Mouse (Mus musculus): Measurements from ENCODE around the gene Ntng1. TPM values are rescaled to one million over a fixed set of nuclear protein-coding genes. Genes with fewer than 3 reads are reported as not detected.

Gene Ntng1
- polyA plus RNA-seq, 1 experiment from 2014 or later: 1.2 TPM

GRCm38 (mm10) chr3:110141351-110142302 lies 2.2 kb downstream of the Ntng1 start:
- no peaks in the 10 kb centered on the region for H3K27me3 ChIP-seq (ENCODE audit: control insufficient read depth, insufficient read depth, low read length)
- no peak overlapping the region for H3K9ac ChIP-seq (ENCODE audit: low read length)
- H3K4me1 ChIP-seq (replicated peaks; ENCODE audit: control insufficient read depth, insufficient read depth): 0 out of 2 replicates have a peak, but pooled peaks cover 2% of the 10 kb centered on the region
- ATAC-seq (ENCODE audit: low FRiP score, low TSS enrichment): no peak
- no peaks in the 10 kb centered on the region for H3K36me3 ChIP-seq (ENCODE audit: control insufficient read depth, insufficient read depth, low read length)
- H3K4me2 ChIP-seq (replicated peaks; ENCODE audit: low read depth): peak overlapping the region; percentile 99
- peak; percentile 23 for DNase-seq (ENCODE audit: low spot score)
- WGBS: 4% methylated on average over 13 of the region's 13 CpGs
- no peak overlapping the region for H3K27ac ChIP-seq (replicated peaks)
- H3K9me3 ChIP-seq (ENCODE audit: control insufficient read depth, low read length): no peaks in the 10 kb centered on the region
- peak overlapping the region; percentile 57 for H3K4me3 ChIP-seq (ENCODE audit: low read depth, low read length)
- TF ChIP-seq EP300 (optimal IDR thresholded peaks at IDR 0.05) (no peak), CTCF (IDR thresholded peaks at IDR 0.05; ENCODE audit: low read depth) (peak; percentile 67)

- H3K4me3 ChIP-seq (ENCODE audit: low read depth, low read length): no peak overlapping the region
- H3K36me3 ChIP-seq (ENCODE audit: control insufficient read depth, insufficient read depth, low read length): no peaks in the 10 kb centered on the region
- TF ChIP-seq CTCF (IDR thresholded peaks at IDR 0.05; ENCODE audit: low read depth): no peak
- no peak for TF ChIP-seq EP300 (optimal IDR thresholded peaks at IDR 0.05)
- ATAC-seq (ENCODE audit: low FRiP score, low TSS enrichment): no peak
- no peak overlapping the region for H3K9ac ChIP-seq (ENCODE audit: low read length)
- H3K4me1 ChIP-seq (replicated peaks; ENCODE audit: control insufficient read depth, insufficient read depth): no peaks in the 10 kb centered on the region
- no peak overlapping the region for H3K27ac ChIP-seq (replicated peaks)
- H3K9me3 ChIP-seq (ENCODE audit: control insufficient read depth, low read length): no peaks in the 10 kb centered on the region
- H3K4me2 ChIP-seq (replicated peaks; ENCODE audit: low read depth): no peak overlapping the region
- 9% methylated on average over 1 of the region's 1 CpGs for WGBS
- DNase-seq (ENCODE audit: low spot score): no peak
- H3K27me3 ChIP-seq (ENCODE audit: control insufficient read depth, insufficient read depth, low read length): no peaks in the 10 kb centered on the region
Measured at GRCm38 (mm10) chr3:110136115-110136514, 7.7 kb downstream of the Ntng1 start.

DNA sequence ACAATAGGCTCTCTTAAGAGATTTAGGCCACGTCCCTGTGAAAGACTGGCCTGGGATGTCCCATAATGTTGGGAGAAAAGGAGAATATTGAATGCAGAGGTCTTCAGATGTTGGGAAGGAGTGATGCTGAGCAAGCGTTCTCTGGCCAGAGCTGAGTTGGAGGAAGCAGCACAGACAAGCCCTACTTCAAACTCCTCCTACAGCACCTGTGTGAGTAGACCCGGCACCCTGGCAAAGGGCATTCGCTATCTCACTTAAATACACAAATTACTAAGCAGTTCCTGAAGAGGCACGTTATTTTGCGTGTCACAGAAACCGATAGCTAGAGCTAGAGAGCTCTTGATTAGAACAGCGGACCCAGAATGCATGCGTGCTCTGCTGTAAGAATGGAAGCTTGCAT lies 10.7 kb downstream of the Ntng1 start:
- H3K9me3 ChIP-seq (ENCODE audit: control insufficient read depth, low read length): no peaks in the 10 kb centered on the region
- no peak for TF ChIP-seq EP300 (optimal IDR thresholded peaks at IDR 0.05)
- TF ChIP-seq CTCF (IDR thresholded peaks at IDR 0.05; ENCODE audit: low read depth): no peak
- no peak overlapping the region for H3K9ac ChIP-seq (ENCODE audit: low read length)
- H3K4me2 ChIP-seq (replicated peaks; ENCODE audit: low read depth): no peak overlapping the region
- no peaks in the 10 kb centered on the region for H3K4me1 ChIP-seq (replicated peaks; ENCODE audit: control insufficient read depth, insufficient read depth)
- H3K36me3 ChIP-seq (ENCODE audit: control insufficient read depth, insufficient read depth, low read length): no peaks in the 10 kb centered on the region
- no peak overlapping the region for H3K4me3 ChIP-seq (ENCODE audit: low read depth, low read length)
- H3K27ac ChIP-seq (replicated peaks): no peak overlapping the region
- ATAC-seq (ENCODE audit: low FRiP score, low TSS enrichment) (0 out of 2 replicates have a peak, but pooled peaks have one; percentile 57), DNase-seq (ENCODE audit: low spot score) (peak; percentile 26)
- no peaks in the 10 kb centered on the region for H3K27me3 ChIP-seq (ENCODE audit: control insufficient read depth, insufficient read depth, low read length)
- 70% methylated on average over 9 of the region's 9 CpGs for WGBS

- Histone ChIP-seq H3K4me1 (replicated peaks; ENCODE audit: control insufficient read depth, insufficient read depth) (no peaks in the 10 kb centered on the region), H3K4me2 (replicated peaks; ENCODE audit: low read depth) (no peak overlapping the region), H3K9ac (ENCODE audit: low read length) (no peak overlapping the region), H3K27me3 (ENCODE audit: control insufficient read depth, insufficient read depth, low read length) (no peaks in the 10 kb centered on the region), H3K36me3 (ENCODE audit: control insufficient read depth, insufficient read depth, low read length) (no peaks in the 10 kb centered on the region), H3K27ac (replicated peaks) (no peak overlapping the region), H3K4me3 (ENCODE audit: low read depth, low read length) (no peak overlapping the region), H3K9me3 (ENCODE audit: control insufficient read depth, low read length) (no peaks in the 10 kb centered on the region)
- ATAC-seq (ENCODE audit: low FRiP score, low TSS enrichment): no peak
- WGBS: 68% methylated on average over 8 of the region's 8 CpGs
- TF ChIP-seq CTCF (IDR thresholded peaks at IDR 0.05; ENCODE audit: low read depth): no peak
- TF ChIP-seq EP300 (optimal IDR thresholded peaks at IDR 0.05): no peak
- DNase-seq (ENCODE audit: low spot score): no peak
Measured at GRCm38 (mm10) chr3:110132289-110132688, 11.5 kb downstream of the Ntng1 start.

GRCm38 (mm10) chr3:110131043-110131891 lies 12.5 kb downstream of the Ntng1 start:
- TF ChIP-seq EP300 (optimal IDR thresholded peaks at IDR 0.05) (no peak), CTCF (IDR thresholded peaks at IDR 0.05; ENCODE audit: low read depth) (no peak)

More at GRCm38 (mm10) chr3:110131043-110131891, 12.5 kb downstream of the Ntng1 start:
- H3K9ac ChIP-seq (ENCODE audit: low read length): no peak overlapping the region
- H3K9me3 ChIP-seq (ENCODE audit: control insufficient read depth, low read length): no peaks in the 10 kb centered on the region
- DNase-seq (ENCODE audit: low spot score) (no peak), ATAC-seq (ENCODE audit: low FRiP score, low TSS enrichment) (no peak)
- H3K27ac ChIP-seq (replicated peaks): no peak overlapping the region
- 62% methylated on average over 18 of the region's 18 CpGs for WGBS
- H3K4me1 ChIP-seq (replicated peaks; ENCODE audit: control insufficient read depth, insufficient read depth): no peaks in the 10 kb centered on the region
- H3K27me3 ChIP-seq (ENCODE audit: control insufficient read depth, insufficient read depth, low read length): no peaks in the 10 kb centered on the region
- no peak overlapping the region for H3K4me3 ChIP-seq (ENCODE audit: low read depth, low read length)
- no peaks in the 10 kb centered on the region for H3K36me3 ChIP-seq (ENCODE audit: control insufficient read depth, insufficient read depth, low read length)
- no peak overlapping the region for H3K4me2 ChIP-seq (replicated peaks; ENCODE audit: low read depth)

All from stomach, postnatal 0 days (tissue).